Mouse (Mus musculus) left cerebral cortex, postnatal 4 days (tissue): ENCODE measurements at regions not wholly inside any gene's neighbourhood (a gene's known extent, or its start where the extent isn't known, plus 50 kb on each side); places are given as distances from the start of the nearest gene placed in this dataset.
"Not testable (repeated sequence)": the region's sequence is repeated elsewhere in the genome, so short reads cannot be mapped to it uniquely, and the experiment has no call there.

Source experiments
- DNase-seq: peaks from one replicate; pipeline ENCODE4 v3.0.0-alpha.2; 2022
- intact Hi-C: fragments of 180-260 bp; cut with DNase I; formaldehyde crosslinking; loops from one replicate; pipeline ENCODE4 v1.15.1; 2025

DNA sequence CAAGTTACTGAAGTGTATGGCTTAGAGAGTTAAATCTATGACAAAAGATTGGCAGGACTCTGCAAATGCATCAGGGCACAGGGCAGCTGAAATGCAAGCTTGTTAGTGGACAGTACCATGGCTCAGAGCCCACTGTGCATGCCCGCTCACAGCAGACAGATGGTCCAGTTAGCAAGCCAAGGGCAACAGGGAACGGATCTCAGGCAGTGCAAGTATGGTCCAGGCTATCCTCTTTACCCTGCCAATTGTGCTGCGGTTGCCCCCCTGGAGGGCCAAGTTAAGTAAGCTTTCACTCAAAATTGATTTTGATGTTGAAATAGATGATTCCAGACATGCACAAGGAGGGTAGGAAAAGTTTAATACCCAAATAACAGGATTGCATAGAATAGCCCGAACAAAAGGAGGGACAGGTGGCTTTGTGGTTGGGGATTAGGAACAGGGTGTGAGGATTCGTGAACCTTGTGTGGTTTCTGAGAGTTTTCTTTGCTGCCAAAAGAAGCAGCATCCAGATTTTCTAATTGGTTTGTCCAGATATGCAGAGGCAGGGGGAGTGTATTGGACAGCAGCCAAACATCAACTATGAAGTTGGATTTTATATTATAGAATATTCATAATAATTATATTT, 1934.2 kb downstream of the 9330182O14Rik start:
- DNase-seq = peak; percentile 90
- intact Hi-C loops = no loop called here

- intact Hi-C loops = no loop called here
- DNase-seq = peak; percentile 40
Measured at GRCm38 (mm10) chr15:42069072-42069471, 1934.9 kb downstream of the 9330182O14Rik start.

DNA sequence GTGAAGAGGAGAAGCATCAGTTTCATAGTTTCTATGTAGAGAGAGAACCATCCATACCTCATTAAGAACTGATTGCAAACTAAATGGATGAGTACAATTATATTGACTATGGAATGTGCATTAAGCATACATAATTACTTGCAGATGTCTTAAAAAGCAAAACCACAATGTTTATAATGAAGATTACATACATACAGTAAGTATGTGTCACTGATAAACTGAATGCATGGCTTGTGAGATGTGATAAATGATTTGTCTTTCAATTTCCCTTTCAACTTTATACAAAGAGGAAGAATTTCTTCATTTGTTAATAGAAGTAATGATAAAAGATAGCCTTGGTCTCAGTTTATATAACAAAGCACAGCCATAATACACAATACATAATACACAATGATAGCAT, 1939.3 kb downstream of the 9330182O14Rik start:
- no peak for DNase-seq
- intact Hi-C loops = no loop called here

- intact Hi-C loops = no loop called here
- no peak for DNase-seq
Measured at GRCm38 (mm10) chr15:42082436-42082835, 1948.3 kb downstream of the 9330182O14Rik start.

DNA sequence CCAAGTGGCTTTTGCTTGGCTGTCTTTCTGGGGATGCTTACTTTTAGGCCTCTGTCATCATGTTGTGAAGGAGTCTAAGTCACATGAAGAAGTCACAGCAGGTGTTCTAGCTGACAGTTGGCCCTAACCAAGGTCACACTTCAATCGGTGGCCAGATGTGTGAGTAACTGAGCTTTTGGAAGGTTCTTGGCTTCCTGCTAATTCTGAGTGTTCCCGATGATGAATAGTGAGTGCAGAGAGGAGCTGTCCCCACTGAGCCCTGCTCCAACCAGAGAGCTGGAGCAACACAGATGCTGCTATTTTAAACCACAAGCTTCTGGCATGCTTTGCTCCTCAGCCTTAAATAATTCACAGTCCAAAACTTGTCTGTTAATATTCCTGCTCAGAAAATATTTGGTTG, 1966.6 kb downstream of the 9330182O14Rik start:
- intact Hi-C loops = no loop called here
- no peak for DNase-seq

GRCm38 (mm10) chr15:42104816-42105215, 1970.7 kb downstream of the 9330182O14Rik start:
- DNase-seq = no peak
- intact Hi-C loops = no loop called here

DNA sequence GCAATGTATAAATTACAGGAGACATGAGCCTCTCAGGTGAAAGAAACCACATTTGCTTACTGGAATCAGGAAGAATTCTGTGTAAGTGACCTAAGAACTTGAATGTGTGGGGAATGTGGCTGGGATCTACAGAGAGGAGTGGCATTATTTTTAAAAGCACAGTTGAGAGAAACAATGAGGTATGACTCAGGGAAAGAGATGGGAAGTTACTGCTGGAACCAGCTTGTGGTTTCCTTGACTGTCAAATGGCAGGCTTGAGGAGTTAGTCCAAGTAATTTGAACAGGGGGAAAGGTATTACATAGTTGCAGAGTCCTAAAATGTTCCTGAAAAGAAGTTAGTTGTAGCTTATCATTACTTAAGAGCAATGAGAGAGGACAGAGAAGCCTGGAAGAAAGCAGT, 1972.9 kb downstream of the 9330182O14Rik start:
- no peak for DNase-seq
- intact Hi-C loops = no loop called here

- intact Hi-C loops = no loop called here
- peak; percentile 55 for DNase-seq
Measured at GRCm38 (mm10) chr15:42111811-42112210, 1977.6 kb downstream of the 9330182O14Rik start.

DNA sequence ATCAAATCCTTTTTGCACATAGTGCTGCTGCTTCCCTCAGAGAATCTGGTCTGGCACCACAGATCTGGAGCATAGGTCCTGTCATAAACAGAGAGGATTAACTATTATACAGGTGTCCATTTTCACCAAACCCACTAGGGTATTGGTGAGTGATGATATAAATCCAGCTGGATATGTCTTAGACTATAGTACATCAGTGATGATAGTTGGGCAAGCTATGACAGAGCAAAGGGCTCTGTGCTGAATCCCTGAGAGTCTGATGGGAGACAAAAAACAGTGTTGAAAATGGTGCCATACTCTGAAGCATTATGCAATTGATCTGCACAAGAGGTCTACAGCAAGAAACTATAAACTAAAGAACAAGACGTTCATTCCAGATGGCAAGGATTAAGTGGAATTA, 1993.3 kb downstream of the 9330182O14Rik start:
- intact Hi-C loops = no loop called here
- DNase-seq = no peak

- intact Hi-C loops = no loop called here
Measured at GRCm38 (mm10) chr15:42128976-42129375, 1994.8 kb downstream of the 9330182O14Rik start.

DNA sequence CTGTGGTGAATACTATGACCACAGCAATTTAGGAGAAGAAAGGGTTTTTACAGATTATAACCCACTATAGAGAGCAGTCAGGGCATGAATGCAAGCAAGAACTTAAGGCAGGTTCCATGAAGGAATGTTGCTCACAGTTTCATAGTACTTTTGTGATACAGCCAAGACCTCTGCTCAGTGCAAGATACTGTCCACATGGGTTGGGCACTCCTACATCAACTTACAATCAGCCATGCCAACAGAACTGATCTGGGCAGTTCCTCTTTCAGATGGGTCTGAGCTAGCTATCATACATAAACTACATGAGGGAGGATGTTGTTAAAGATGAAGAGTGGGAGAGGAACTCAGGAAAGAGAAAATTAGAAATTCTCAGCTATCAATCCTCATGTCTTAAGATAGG, 2032.4 kb downstream of the 9330182O14Rik start:
- intact Hi-C loops = no loop called here
- no peak for DNase-seq

More at GRCm38 (mm10) chr15:42128976-42129375, 1994.8 kb downstream of the 9330182O14Rik start:
- no peak for DNase-seq

DNA sequence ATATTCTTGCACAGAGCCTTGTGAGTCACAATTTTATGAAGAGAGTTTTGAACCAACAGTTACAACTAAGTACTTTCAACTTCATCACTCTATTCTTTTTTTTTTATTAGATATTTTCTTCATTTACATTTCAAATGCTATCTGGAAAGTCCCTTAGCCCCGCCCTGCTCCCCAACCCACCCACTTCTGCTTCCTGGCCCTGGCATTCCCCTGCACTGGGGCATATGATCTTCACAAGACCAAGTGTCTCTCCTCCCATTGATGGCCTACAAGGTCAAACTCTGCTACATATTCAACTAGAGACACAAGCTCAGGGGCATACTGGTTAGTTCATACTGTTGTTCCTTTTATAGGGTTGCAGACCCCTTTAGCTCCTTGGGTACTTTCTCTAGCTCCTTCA, 2043.6 kb downstream of the 9330182O14Rik start:
- DNase-seq, intact Hi-C loops: not testable (repeated sequence)

GRCm38 (mm10) chr15:42207187-42207846, 2073.2 kb downstream of the 9330182O14Rik start:
- DNase-seq = peak; percentile 41
- intact Hi-C loops = loop anchor here (10.0 kb wide), 1 partner anchor 497 kb away; no protein-coding TSS in a partner anchor

GRCm38 (mm10) chr15:42219496-42219895, 2085.3 kb downstream of the 9330182O14Rik start:
- no peak for DNase-seq
- intact Hi-C loops = no loop called here

- no peak for DNase-seq
- intact Hi-C loops = no loop called here
Measured at GRCm38 (mm10) chr15:42220005-42220404, 2085.8 kb downstream of the 9330182O14Rik start.

DNA sequence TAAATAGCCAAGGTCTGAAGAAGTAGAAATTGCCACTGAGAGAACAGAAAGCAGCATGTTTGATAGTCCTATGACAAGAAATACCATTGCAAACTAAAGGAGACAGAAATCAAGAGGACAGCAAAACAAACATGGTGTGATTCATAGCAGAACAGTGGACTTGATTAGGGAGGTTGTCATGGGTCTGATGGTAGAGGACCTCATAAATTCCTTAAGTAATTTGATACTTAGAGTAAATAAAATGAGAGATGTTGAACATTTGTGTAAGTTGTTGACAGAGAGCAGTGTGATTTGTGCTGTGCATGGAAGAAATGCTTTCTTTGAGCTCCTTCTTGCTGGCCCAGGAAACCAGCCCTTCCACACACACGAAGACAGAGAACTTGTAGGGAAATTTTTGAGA, 2090.8 kb downstream of the 9330182O14Rik start:
- intact Hi-C loops = no loop called here
- DNase-seq = no peak

GRCm38 (mm10) chr15:42231692-42232091, 2097.5 kb downstream of the 9330182O14Rik start:
- DNase-seq = no peak
- intact Hi-C loops = no loop called here

- intact Hi-C loops = no loop called here
- no peak for DNase-seq
Measured at GRCm38 (mm10) chr15:42246812-42247211, 2112.6 kb downstream of the 9330182O14Rik start.

DNA sequence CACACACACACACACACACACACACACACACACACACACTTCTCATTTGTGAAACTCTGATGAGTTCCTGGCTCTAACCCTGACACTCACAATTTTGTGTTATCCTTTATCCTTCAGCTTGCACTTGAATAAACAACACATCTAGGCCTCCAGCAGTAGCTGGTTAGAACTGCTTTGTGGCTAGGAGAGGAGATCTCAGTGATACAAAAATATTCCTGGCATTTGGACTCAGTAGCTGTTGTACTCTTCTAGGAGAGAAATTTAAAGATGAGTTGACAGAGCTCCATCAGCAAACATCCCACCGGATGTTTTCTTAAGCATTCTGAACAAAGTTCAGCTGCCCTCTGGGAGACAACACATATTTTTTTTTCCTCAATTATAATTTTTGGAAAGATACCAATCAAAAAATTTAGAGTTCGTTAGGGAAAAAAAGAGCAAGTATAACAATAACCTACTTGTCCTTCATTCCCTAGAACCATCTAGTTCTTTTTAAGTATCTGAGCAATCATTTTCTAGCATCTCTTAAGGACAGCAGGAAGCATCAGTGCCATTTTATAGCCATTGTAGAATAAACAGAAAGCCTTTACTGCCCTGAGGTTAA, 2118.7 kb downstream of the 9330182O14Rik start:
- DNase-seq = no peak
- intact Hi-C loops = no loop called here

GRCm38 (mm10) chr15:42256343-42256742, 2122.2 kb downstream of the 9330182O14Rik start:
- intact Hi-C loops = no loop called here
- no peak for DNase-seq

GRCm38 (mm10) chr15:42275117-42275516, 2141.0 kb downstream of the 9330182O14Rik start:
- intact Hi-C loops = no loop called here
- DNase-seq = no peak

GRCm38 (mm10) chr15:42277247-42277646, 2143.1 kb downstream of the 9330182O14Rik start:
- DNase-seq = no peak
- intact Hi-C loops = no loop called here
